Mouse (Mus musculus): Measurements from ENCODE around the gene Ciao2b. TPM values are rescaled to one million over a fixed set of nuclear protein-coding genes. Genes with fewer than 3 reads are reported as not detected.

Gene Ciao2b
- polyA plus RNA-seq, 1 experiment from 2014 or later = 96.9 TPM

DNA sequence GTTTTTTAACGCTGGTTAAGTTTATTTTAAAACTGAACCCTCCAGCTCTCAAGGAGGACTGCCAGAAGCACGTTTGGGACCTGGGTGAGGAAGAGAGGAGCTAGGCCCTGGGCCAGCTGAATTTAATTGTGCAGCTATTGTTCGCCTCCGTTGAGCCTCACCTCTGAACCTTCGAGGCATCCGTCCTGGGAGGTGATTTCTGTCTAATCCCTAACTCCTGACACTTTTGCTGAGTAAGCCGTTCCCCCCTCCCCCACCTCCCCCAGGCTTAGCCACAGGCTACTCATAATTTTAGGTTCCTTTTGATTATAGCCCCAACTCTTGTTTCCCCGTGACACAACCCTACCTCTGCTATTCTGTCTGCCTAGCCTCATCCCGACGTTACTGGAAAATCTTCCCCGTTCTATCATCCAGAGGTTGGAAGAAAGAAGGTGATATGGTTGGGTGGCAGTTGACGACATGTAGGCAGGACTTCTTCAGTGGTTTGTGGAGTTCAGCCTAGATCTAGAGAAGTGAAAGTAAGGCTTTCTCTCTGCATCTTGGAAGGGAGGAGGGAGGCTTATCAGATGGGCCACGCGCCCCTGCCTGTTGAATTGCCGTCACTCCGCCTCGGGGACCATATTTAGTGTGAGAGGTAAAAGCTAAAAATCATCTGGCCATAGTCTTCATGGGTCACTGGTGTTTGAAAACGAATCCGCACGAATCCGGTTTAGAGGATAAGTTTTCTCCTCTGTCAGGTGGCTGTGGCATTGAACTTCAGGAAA is 45.8 kb downstream of the Ciao2b start:
- DNase-seq (ENCODE audit: low spot score) (no peak), ATAC-seq (ENCODE audit: insufficient read depth, low FRiP score, low TSS enrichment) (no peak)
- H3K4me2 ChIP-seq (ENCODE audit: low read depth) = no peak overlapping the region
- 85% methylated on average over 21 of the region's 21 CpGs for WGBS
- no peak overlapping the region for H3K9ac ChIP-seq (ENCODE audit: low read length)
- peaks cover 9% of the 10 kb centered on the region for H3K36me3 ChIP-seq (ENCODE audit: control insufficient read depth, insufficient read depth, low read length)
- no peaks in the 10 kb centered on the region for H3K27me3 ChIP-seq (ENCODE audit: control insufficient read depth, insufficient read depth, low read length)
- H3K4me1 ChIP-seq (ENCODE audit: control insufficient read depth, insufficient read depth, low read length) = 0 out of 2 replicates have a peak, but pooled peaks cover 3% of the 10 kb centered on the region
- H3K4me3 ChIP-seq (ENCODE audit: low read depth, low read length) = no peak overlapping the region
- H3K9me3 ChIP-seq (ENCODE audit: control insufficient read depth, low read length) = no peaks in the 10 kb centered on the region
- H3K27ac ChIP-seq (ENCODE audit: low read depth, low read length) = no peak overlapping the region

DNA sequence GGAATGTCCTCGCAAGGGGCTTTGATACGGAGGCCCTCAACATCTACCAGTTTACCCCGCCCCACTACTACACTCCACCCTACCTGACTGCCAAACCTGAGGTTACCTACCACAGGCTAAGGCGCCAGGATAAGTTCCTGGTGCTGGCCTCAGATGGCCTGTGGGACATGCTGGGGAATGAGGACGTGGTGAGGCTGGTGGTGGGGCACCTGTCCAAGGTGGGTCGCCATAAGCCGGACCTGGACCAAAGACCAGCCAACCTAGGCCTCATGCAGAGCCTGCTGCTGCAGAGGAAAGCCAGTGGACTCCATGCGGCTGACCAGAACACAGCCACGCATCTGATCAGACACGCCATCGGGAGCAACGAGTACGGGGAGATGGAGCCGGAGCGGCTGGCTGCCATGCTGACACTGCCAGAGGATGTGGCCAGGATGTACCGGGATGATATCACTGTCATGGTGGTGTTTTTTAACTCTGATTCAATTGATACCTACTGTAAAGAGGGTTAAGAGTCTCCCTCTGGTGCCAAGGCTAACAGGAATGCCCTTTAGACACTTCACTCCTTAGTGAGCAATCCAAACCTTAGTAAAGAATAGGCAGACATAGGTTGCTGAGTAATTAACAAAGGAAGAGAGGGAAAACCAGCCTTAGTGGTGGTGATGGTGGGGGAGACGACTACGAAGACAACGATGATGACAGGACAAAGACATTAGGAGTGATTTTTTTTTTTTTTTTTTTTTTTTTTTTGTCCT is 47.0 kb downstream of the Ciao2b start:
- Histone ChIP-seq H3K9ac (ENCODE audit: low read length) (no peak overlapping the region), H3K27ac (ENCODE audit: low read depth, low read length) (no peak overlapping the region), H3K27me3 (ENCODE audit: control insufficient read depth, insufficient read depth, low read length) (no peaks in the 10 kb centered on the region), H3K4me2 (ENCODE audit: low read depth) (no peak overlapping the region), H3K36me3 (ENCODE audit: control insufficient read depth, insufficient read depth, low read length) (peaks cover 9% of the 10 kb centered on the region), H3K4me3 (ENCODE audit: low read depth, low read length) (no peak overlapping the region), H3K4me1 (ENCODE audit: control insufficient read depth, insufficient read depth, low read length) (0 out of 2 replicates have a peak, but pooled peaks cover 3% of the 10 kb centered on the region), H3K9me3 (ENCODE audit: control insufficient read depth, low read length) (no peaks in the 10 kb centered on the region)
- no peak for DNase-seq (ENCODE audit: low spot score)
- ATAC-seq (ENCODE audit: insufficient read depth, low FRiP score, low TSS enrichment) = no peak
- 93% methylated on average over 19 of the region's 19 CpGs for WGBS

DNA sequence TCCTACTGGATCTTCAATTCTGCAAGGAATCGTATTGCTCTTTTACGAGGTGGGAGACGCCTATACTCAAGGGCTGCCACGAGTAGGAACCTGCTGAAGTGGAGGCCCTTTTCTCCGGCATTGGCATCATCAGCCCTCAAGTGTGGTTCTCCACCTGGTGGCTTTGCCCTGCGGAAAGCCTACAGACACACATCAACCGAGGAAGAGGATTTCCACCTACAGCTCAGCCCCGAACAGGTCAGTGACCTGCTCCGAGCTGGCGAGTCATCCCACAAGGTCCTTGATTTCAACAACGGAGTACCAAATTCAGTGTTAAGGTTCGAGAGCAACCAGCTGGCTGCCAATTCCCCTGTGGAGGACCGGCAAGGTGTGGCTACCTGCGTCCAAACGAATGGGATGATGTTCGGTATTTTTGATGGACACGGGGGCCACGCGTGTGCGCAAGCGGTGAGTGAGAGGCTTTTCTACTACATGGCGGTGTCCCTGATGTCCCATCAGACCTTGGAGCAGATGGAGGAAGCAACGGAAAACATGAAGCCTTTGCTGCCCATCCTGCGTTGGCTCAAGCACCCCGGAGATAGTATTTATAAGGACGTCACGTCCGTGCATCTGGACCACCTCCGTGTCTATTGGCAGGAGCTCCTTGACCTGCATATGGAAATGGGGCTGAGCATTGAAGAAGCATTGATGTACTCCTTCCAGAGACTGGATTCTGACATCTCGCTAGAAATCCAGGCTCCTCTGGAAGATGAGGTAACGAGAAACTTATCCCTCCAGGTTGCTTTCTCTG is 48.0 kb downstream of the Ciao2b start:
- peaks cover 9% of the 10 kb centered on the region for H3K36me3 ChIP-seq (ENCODE audit: control insufficient read depth, insufficient read depth, low read length)
- H3K27me3 ChIP-seq (ENCODE audit: control insufficient read depth, insufficient read depth, low read length) = no peaks in the 10 kb centered on the region
- no peak for ATAC-seq (ENCODE audit: insufficient read depth, low FRiP score, low TSS enrichment)
- 0 out of 2 replicates have a peak, but pooled peaks cover 3% of the 10 kb centered on the region for H3K4me1 ChIP-seq (ENCODE audit: control insufficient read depth, insufficient read depth, low read length)
- no peaks in the 10 kb centered on the region for H3K9me3 ChIP-seq (ENCODE audit: control insufficient read depth, low read length)
- H3K4me3 ChIP-seq (ENCODE audit: low read depth, low read length) = no peak overlapping the region
- DNase-seq (ENCODE audit: low spot score) = no peak
- H3K4me2 ChIP-seq (ENCODE audit: low read depth) = no peak overlapping the region
- H3K27ac ChIP-seq (ENCODE audit: low read depth, low read length) = no peak overlapping the region
- no peak overlapping the region for H3K9ac ChIP-seq (ENCODE audit: low read length)
- WGBS = 93% methylated on average over 31 of the region's 31 CpGs

DNA sequence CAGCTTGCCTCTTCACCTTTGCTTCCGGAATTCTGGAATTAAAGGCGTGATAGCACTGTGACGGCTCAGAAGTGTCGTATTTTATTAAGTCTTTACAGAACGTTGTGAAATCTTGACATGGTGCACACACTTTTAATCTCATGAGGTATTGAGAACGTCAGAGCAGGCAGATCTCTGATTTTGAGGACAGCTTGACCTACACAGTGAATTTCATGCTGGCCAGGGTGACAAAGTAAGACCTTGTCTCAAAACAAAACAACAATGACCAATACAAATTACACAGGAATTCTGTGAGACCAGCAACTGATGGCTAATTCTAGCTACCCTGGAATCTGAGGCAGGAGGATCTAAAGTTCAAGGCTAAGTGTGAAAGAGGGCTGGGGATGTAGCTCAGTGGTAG is 49.2 kb downstream of the Ciao2b start:
- Histone ChIP-seq H3K36me3 (ENCODE audit: control insufficient read depth, insufficient read depth, low read length) (peaks cover 9% of the 10 kb centered on the region), H3K27ac (ENCODE audit: low read depth, low read length) (no peak overlapping the region), H3K27me3 (ENCODE audit: control insufficient read depth, insufficient read depth, low read length) (no peaks in the 10 kb centered on the region), H3K4me1 (ENCODE audit: control insufficient read depth, insufficient read depth, low read length) (0 out of 2 replicates have a peak, but pooled peaks cover 3% of the 10 kb centered on the region), H3K9me3 (ENCODE audit: control insufficient read depth, low read length) (no peaks in the 10 kb centered on the region), H3K4me2 (ENCODE audit: low read depth) (no peak overlapping the region; the same call in 1 of the 2 replicates), H3K4me3 (ENCODE audit: low read depth, low read length) (no peak overlapping the region), H3K9ac (ENCODE audit: low read length) (no peak overlapping the region)
- ATAC-seq (ENCODE audit: insufficient read depth, low FRiP score, low TSS enrichment) (no peak), DNase-seq (ENCODE audit: low spot score) (no peak)
- WGBS = 77% methylated on average over 6 of the region's 6 CpGs

DNA sequence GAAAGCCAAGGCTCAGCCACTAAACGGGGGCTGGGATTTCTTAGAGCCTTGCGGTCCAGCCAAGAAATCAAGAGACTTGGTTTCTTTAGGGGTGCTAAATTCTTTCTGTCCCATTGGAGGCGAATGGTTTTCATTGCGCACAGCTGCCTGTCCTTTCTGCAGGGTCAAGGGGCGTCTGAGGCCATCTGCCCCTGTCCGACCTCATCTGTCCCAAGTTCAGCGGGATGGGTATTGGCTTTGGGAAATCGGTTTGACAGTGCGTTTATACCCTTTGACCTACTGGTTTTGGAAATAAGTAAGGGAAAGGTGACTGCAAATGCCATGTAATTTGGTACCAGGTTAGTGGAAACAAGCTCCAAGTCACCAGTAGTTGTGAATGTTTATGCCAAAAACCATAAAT is 49.9 kb downstream of the Ciao2b start:
- DNase-seq (ENCODE audit: low spot score) (no peak), ATAC-seq (ENCODE audit: insufficient read depth, low FRiP score, low TSS enrichment) (no peak)
- Histone ChIP-seq H3K4me2 (ENCODE audit: low read depth) (peak overlapping the region; percentile 57), H3K27ac (ENCODE audit: low read depth, low read length) (no peak overlapping the region), H3K4me3 (ENCODE audit: low read depth, low read length) (peak overlapping the region; percentile 74), H3K9ac (ENCODE audit: low read length) (peak overlapping the region; percentile 62), H3K36me3 (ENCODE audit: control insufficient read depth, insufficient read depth, low read length) (peaks cover 9% of the 10 kb centered on the region), H3K9me3 (ENCODE audit: control insufficient read depth, low read length) (no peaks in the 10 kb centered on the region), H3K4me1 (ENCODE audit: control insufficient read depth, insufficient read depth, low read length) (0 out of 2 replicates have a peak, but pooled peaks cover 3% of the 10 kb centered on the region), H3K27me3 (ENCODE audit: control insufficient read depth, insufficient read depth, low read length) (no peaks in the 10 kb centered on the region)
- under 1% methylated on average over 9 of the region's 9 CpGs for WGBS

DNA sequence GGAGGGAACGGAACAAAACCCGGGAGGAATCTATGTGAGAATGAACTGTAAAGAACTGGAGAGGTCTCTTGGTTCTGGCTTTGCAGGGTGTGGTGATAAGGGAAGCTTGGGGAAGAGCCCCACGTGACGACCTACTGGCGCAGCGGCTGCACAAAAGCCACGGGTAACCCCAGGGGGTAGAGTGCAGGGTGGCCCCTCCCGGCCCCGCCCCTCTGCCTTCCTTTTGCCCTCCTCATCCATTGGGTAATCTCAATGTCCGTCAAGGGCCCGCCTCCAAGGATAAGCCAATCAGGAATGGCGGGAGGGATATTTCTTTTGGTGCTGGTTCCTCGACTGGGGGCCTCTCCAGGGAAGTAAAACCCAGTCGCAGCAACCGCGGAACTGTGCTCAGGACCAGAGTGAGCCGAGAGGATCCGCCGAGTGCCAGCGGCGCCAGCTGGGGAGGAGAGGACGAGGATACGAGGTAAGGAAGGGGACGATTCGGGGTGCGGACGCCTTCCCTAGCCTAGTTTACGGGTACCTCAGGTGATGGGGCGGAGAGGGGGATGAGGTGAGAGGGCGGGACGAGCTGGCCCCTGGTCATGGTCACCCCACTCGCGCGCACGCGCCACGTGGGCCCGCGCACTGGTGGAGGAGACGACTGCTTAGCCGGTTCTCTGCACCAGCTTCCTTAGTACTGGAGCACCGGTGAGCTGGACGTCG is 50.5 kb downstream of the Ciao2b start, which contains the start of gene Pdp2:
Gene Pdp2, plus strand, starts transcription at position 319 of the 702 bp plus-strand sequence.
- Histone ChIP-seq H3K27me3 (ENCODE audit: control insufficient read depth, insufficient read depth, low read length) (no peaks in the 10 kb centered on the region), H3K36me3 (ENCODE audit: control insufficient read depth, insufficient read depth, low read length) (peaks cover 9% of the 10 kb centered on the region), H3K4me3 (ENCODE audit: low read depth, low read length) (peak within 1 kb of the TSS; percentile 74), H3K9me3 (ENCODE audit: control insufficient read depth, low read length) (no peaks in the 10 kb centered on the region), H3K9ac (ENCODE audit: low read length) (peak within 1 kb of the TSS; percentile 62), H3K4me2 (ENCODE audit: low read depth) (peak within 1 kb of the TSS; percentile 57), H3K4me1 (ENCODE audit: control insufficient read depth, insufficient read depth, low read length) (0 out of 2 replicates have a peak, but pooled peaks cover 3% of the 10 kb centered on the region), H3K27ac (ENCODE audit: low read depth, low read length) (0 out of 2 replicates have a peak within 1 kb of the TSS, but pooled peaks have one; percentile 51)
- peak; percentile 91 for DNase-seq (ENCODE audit: low spot score)
- ATAC-seq (ENCODE audit: insufficient read depth, low FRiP score, low TSS enrichment) = peak; percentile 97
- 2% methylated on average over 44 of the region's 44 CpGs for WGBS

DNA sequence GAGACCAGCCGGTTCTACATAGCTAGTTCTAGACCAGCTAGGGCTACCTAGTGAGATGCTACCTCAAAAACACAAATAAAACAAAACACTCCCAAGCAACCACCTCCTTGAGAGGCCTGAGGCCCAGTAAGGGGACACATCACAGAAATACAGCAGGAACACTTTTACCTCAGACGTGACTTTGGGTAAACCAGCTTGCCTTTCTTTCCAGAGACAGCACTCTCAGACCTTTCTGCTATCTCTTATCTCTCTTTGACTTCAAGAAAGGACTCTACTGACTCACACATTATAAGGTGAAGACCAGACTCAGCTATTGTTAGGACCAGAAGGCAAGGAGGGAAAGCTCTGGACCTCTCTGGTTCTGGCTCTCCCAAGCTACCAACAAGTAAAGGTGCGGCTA is 51.5 kb downstream of the Ciao2b start:
- Histone ChIP-seq H3K4me2 (ENCODE audit: low read depth) (no peak overlapping the region), H3K27me3 (ENCODE audit: control insufficient read depth, insufficient read depth, low read length) (no peaks in the 10 kb centered on the region), H3K9me3 (ENCODE audit: control insufficient read depth, low read length) (no peaks in the 10 kb centered on the region), H3K27ac (ENCODE audit: low read depth, low read length) (no peak overlapping the region), H3K9ac (ENCODE audit: low read length) (no peak overlapping the region), H3K36me3 (ENCODE audit: control insufficient read depth, insufficient read depth, low read length) (peaks cover 9% of the 10 kb centered on the region), H3K4me1 (ENCODE audit: control insufficient read depth, insufficient read depth, low read length) (0 out of 2 replicates have a peak, but pooled peaks cover 3% of the 10 kb centered on the region), H3K4me3 (ENCODE audit: low read depth, low read length) (no peak overlapping the region)
- WGBS = 89% methylated on average over 3 of the region's 3 CpGs
- no peak for DNase-seq (ENCODE audit: low spot score)
- no peak for ATAC-seq (ENCODE audit: insufficient read depth, low FRiP score, low TSS enrichment)
